Mouse (Mus musculus): Measurements from ENCODE around the gene Rai1. TPM values are rescaled to one million over a fixed set of nuclear protein-coding genes. Genes with fewer than 3 reads are reported as not detected.
A peak's percentile ranks its signal among the peaks of the same experiment; 100 is the strongest.

Rai1 gene
- polyA plus RNA-seq, 1 experiment from 2014 or later, result 22.9 TPM

- Histone ChIP-seq H3K27me3 (ENCODE audit: control insufficient read depth, insufficient read depth, low read depth, low read length) (no peaks in the 10 kb centered on the region), H3K36me3 (ENCODE audit: control insufficient read depth, insufficient read depth, low read length) (no peaks in the 10 kb centered on the region), H3K9me3 (ENCODE audit: control insufficient read depth, low read length) (no peaks in the 10 kb centered on the region), H3K9ac (ENCODE audit: low read length) (no peak overlapping the region), H3K4me3 (ENCODE audit: low read length) (no peak overlapping the region), H3K27ac (ENCODE audit: low read length) (peak overlapping the region; percentile 71), H3K4me1 (replicated peaks; ENCODE audit: control insufficient read depth, insufficient read depth, low read length) (peaks cover 26% of the 10 kb centered on the region), H3K4me2 (ENCODE audit: low read depth, low read length) (no peak overlapping the region)
- peak; percentile 4; the same call in 1 of the 2 replicates for ATAC-seq (ENCODE audit: low read depth)
- 31% methylated on average over 6 of the region's 6 CpGs for WGBS
These were observed 2.1 kb upstream of the Rai1 start for GRCm38 (mm10) chr11:60102664-60103063.

DNA sequence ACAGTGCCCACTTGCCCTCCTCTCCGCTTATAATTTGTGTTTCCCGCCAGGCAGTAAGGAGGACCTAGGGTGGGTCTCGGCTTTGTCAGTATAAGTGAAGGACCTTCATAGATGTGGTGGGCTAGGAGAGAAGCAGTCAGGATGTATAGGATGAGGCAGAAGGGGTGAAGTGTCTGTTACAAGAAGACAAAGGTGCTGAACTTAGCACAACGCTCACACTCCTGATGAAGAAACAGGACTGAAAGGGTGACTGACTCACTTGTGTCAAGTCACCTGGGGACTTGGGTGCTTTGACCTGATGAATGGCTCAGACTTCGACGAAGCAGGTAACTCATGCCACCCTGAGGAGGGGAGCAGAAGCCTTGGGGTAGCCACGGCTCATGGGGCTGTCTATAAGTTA is 1.2 kb upstream of the Rai1 start:
- Histone ChIP-seq H3K4me1 (replicated peaks; ENCODE audit: control insufficient read depth, insufficient read depth, low read length) (peaks cover 35% of the 10 kb centered on the region), H3K4me3 (ENCODE audit: low read length) (no peak overlapping the region), H3K36me3 (ENCODE audit: control insufficient read depth, insufficient read depth, low read length) (no peaks in the 10 kb centered on the region), H3K9me3 (ENCODE audit: control insufficient read depth, low read length) (no peaks in the 10 kb centered on the region), H3K27ac (ENCODE audit: low read length) (no peak overlapping the region), H3K27me3 (ENCODE audit: control insufficient read depth, insufficient read depth, low read depth, low read length) (no peaks in the 10 kb centered on the region), H3K4me2 (ENCODE audit: low read depth, low read length) (no peak overlapping the region), H3K9ac (ENCODE audit: low read length) (no peak overlapping the region)
- 83% methylated on average over 7 of the region's 7 CpGs for WGBS
- ATAC-seq (ENCODE audit: low read depth), result no peak

DNA sequence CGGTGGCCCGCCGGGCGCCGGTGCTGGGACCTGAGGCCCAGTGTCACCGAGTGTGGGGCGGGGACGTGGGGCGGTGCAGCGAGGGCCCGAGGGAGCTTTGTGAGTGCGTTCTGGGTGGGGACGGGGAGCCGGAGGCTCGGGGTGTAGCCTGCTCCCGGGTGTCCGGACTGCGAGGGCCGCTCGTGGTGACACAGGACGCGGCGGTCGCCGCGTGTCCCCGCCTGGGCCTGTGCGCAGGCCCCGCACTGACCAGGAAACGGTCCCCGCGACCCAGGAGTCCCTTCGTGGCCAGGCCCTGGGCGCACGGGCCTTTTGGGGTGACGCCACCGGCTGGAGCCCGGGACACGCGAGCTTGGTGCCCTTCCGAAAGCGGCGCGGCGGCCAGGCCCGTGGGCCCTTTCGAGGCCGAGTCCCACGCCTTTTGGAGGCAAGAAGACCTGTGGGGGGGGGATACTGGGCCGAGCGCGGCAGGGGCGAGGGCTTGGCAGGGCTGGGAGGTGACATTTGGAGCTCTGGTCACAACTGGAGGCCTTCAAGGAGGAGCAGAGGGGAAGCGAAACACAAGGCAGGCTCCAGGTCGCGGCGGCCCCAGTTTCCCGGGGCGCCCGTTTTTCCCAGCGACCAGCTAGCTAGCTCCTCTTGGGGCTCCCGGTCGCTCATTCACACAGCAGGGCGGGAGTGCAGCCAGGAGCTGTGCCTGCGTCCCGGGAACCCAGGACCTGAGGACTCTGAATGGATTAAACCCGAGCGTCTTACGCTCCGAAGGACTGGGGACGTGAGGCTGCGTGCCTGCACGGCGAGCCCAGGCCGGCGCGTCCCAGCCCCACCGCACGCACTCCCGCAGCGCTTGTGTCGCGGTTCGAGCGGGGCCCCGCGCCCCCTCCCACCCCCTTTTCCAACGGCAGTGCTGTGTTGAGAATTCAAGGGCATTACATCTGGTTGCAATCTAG is 1.1 kb downstream of the Rai1 start:
- Histone ChIP-seq H3K4me3 (ENCODE audit: low read length) (peak overlapping the region; percentile 99), H3K27ac (ENCODE audit: low read length) (peak overlapping the region; percentile 96), H3K4me2 (ENCODE audit: low read depth, low read length) (peak overlapping the region; percentile 70), H3K9ac (ENCODE audit: low read length) (peak overlapping the region; percentile 100), H3K9me3 (ENCODE audit: control insufficient read depth, low read length) (no peaks in the 10 kb centered on the region), H3K36me3 (ENCODE audit: control insufficient read depth, insufficient read depth, low read length) (no peaks in the 10 kb centered on the region), H3K4me1 (replicated peaks; ENCODE audit: control insufficient read depth, insufficient read depth, low read length) (peaks cover 55% of the 10 kb centered on the region), H3K27me3 (ENCODE audit: control insufficient read depth, insufficient read depth, low read depth, low read length) (no peaks in the 10 kb centered on the region)
- ATAC-seq (ENCODE audit: low read depth), result peak; percentile 27
- WGBS, result under 1% methylated on average over 88 of the region's 88 CpGs

GRCm38 (mm10) chr11:60106543-60107110 is 1.8 kb downstream of the Rai1 start:
- Histone ChIP-seq H3K4me3 (ENCODE audit: low read length) (peak overlapping the region; percentile 99), H3K27ac (ENCODE audit: low read length) (peak overlapping the region; percentile 96), H3K4me2 (ENCODE audit: low read depth, low read length) (peak overlapping the region; percentile 70), H3K9me3 (ENCODE audit: control insufficient read depth, low read length) (no peaks in the 10 kb centered on the region), H3K27me3 (ENCODE audit: control insufficient read depth, insufficient read depth, low read depth, low read length) (no peaks in the 10 kb centered on the region), H3K9ac (ENCODE audit: low read length) (peak overlapping the region; percentile 100), H3K4me1 (replicated peaks; ENCODE audit: control insufficient read depth, insufficient read depth, low read length) (peaks cover 63% of the 10 kb centered on the region), H3K36me3 (ENCODE audit: control insufficient read depth, insufficient read depth, low read length) (no peaks in the 10 kb centered on the region)
- peak; percentile 35 for ATAC-seq (ENCODE audit: low read depth)
- whole genome bisulfite sequencing, result 1% methylated on average over 14 of the region's 14 CpGs

GRCm38 (mm10) chr11:60107449-60107848 is 2.6 kb downstream of the Rai1 start:
- Histone ChIP-seq H3K36me3 (ENCODE audit: control insufficient read depth, insufficient read depth, low read length) (no peaks in the 10 kb centered on the region), H3K9me3 (ENCODE audit: control insufficient read depth, low read length) (no peaks in the 10 kb centered on the region), H3K4me3 (ENCODE audit: low read length) (no peak overlapping the region), H3K9ac (ENCODE audit: low read length) (no peak overlapping the region; the same call in 1 of the 2 replicates), H3K4me1 (replicated peaks; ENCODE audit: control insufficient read depth, insufficient read depth, low read length) (peaks cover 68% of the 10 kb centered on the region), H3K27me3 (ENCODE audit: control insufficient read depth, insufficient read depth, low read depth, low read length) (no peaks in the 10 kb centered on the region), H3K27ac (ENCODE audit: low read length) (peak overlapping the region; percentile 96), H3K4me2 (ENCODE audit: low read depth, low read length) (peak overlapping the region; percentile 70)
- no peak for ATAC-seq (ENCODE audit: low read depth)
- WGBS, result 53% methylated on average over 3 of the region's 3 CpGs

DNA sequence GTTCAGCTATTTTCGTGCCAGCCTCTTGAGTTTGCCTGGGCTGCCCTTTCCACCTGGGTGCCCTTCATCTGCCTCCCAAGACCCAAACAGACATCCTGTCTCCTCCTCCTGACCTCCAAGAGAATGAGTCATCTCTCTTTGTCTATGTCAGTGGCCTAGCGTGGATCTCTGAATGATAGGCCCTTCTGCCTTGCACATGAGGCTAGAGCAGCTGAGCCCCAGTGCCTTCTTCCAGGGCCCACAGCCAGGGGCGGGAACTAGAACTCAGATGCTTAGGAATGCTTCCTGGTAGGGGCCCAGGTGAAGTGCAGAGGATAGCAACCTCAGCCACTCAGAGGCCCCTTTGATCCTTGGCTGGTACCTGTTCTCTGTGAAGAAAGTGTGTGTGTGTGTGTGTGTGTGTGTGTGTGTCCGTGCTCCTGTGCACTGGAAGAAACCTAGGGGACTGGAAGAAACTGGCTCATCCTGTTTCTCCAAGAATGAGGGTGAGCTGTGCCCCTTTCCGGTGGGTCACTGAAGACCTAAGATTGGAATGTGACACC is 3.9 kb downstream of the Rai1 start:
- WGBS, result 19% methylated on average over 5 of the region's 5 CpGs
- Histone ChIP-seq H3K27me3 (ENCODE audit: control insufficient read depth, insufficient read depth, low read depth, low read length) (no peaks in the 10 kb centered on the region), H3K9ac (ENCODE audit: low read length) (peak overlapping the region; percentile 6), H3K36me3 (ENCODE audit: control insufficient read depth, insufficient read depth, low read length) (no peaks in the 10 kb centered on the region), H3K9me3 (ENCODE audit: control insufficient read depth, low read length) (no peaks in the 10 kb centered on the region), H3K27ac (ENCODE audit: low read length) (peak overlapping the region; percentile 93), H3K4me3 (ENCODE audit: low read length) (no peak overlapping the region), H3K4me2 (ENCODE audit: low read depth, low read length) (peak overlapping the region; percentile 15), H3K4me1 (replicated peaks; ENCODE audit: control insufficient read depth, insufficient read depth, low read length) (peaks cover 71% of the 10 kb centered on the region)
- ATAC-seq (ENCODE audit: low read depth), result peak; percentile 53

- H3K9ac ChIP-seq (ENCODE audit: low read length), result no peak overlapping the region
- no peak overlapping the region for H3K4me2 ChIP-seq (ENCODE audit: low read depth, low read length)
- H3K27ac ChIP-seq (ENCODE audit: low read length), result peak overlapping the region; percentile 93
- H3K4me3 ChIP-seq (ENCODE audit: low read length), result no peak overlapping the region
- H3K36me3 ChIP-seq (ENCODE audit: control insufficient read depth, insufficient read depth, low read length), result no peaks in the 10 kb centered on the region
- H3K9me3 ChIP-seq (ENCODE audit: control insufficient read depth, low read length), result no peaks in the 10 kb centered on the region
- 34% methylated on average over 5 of the region's 5 CpGs for WGBS
- H3K27me3 ChIP-seq (ENCODE audit: control insufficient read depth, insufficient read depth, low read depth, low read length), result no peaks in the 10 kb centered on the region
- no peak for ATAC-seq (ENCODE audit: low read depth)
- peaks cover 79% of the 10 kb centered on the region for H3K4me1 ChIP-seq (replicated peaks; ENCODE audit: control insufficient read depth, insufficient read depth, low read length)
These were observed 5.6 kb downstream of the Rai1 start for GRCm38 (mm10) chr11:60110386-60110785.

- Histone ChIP-seq H3K27ac (ENCODE audit: low read length) (peak overlapping the region; percentile 99), H3K27me3 (ENCODE audit: control insufficient read depth, insufficient read depth, low read depth, low read length) (no peaks in the 10 kb centered on the region), H3K36me3 (ENCODE audit: control insufficient read depth, insufficient read depth, low read length) (no peaks in the 10 kb centered on the region), H3K4me3 (ENCODE audit: low read length) (no peak overlapping the region), H3K4me1 (replicated peaks; ENCODE audit: control insufficient read depth, insufficient read depth, low read length) (peaks cover 88% of the 10 kb centered on the region), H3K4me2 (ENCODE audit: low read depth, low read length) (no peak overlapping the region), H3K9ac (ENCODE audit: low read length) (no peak overlapping the region), H3K9me3 (ENCODE audit: control insufficient read depth, low read length) (no peaks in the 10 kb centered on the region)
- 87% methylated on average over 2 of the region's 2 CpGs for WGBS
- ATAC-seq (ENCODE audit: low read depth), result no peak
These were observed 6.8 kb downstream of the Rai1 start for GRCm38 (mm10) chr11:60111576-60111975.

GRCm38 (mm10) chr11:60113624-60114023 is 8.8 kb downstream of the Rai1 start:
- H3K9ac ChIP-seq (ENCODE audit: low read length), result peak overlapping the region; percentile 67
- ATAC-seq (ENCODE audit: low read depth), result peak; percentile 30; the same call in 1 of the 2 replicates
- peak overlapping the region; percentile 99 for H3K27ac ChIP-seq (ENCODE audit: low read length)
- H3K4me3 ChIP-seq (ENCODE audit: low read length), result peak overlapping the region; percentile 59; the same call in 1 of the 2 replicates
- WGBS, result 2% methylated on average over 4 of the region's 4 CpGs
- H3K36me3 ChIP-seq (ENCODE audit: control insufficient read depth, insufficient read depth, low read length), result no peaks in the 10 kb centered on the region
- H3K4me1 ChIP-seq (replicated peaks; ENCODE audit: control insufficient read depth, insufficient read depth, low read length), result peaks cover 69% of the 10 kb centered on the region
- peak overlapping the region; percentile 87 for H3K4me2 ChIP-seq (ENCODE audit: low read depth, low read length)
- no peaks in the 10 kb centered on the region for H3K9me3 ChIP-seq (ENCODE audit: control insufficient read depth, low read length)
- H3K27me3 ChIP-seq (ENCODE audit: control insufficient read depth, insufficient read depth, low read depth, low read length), result no peaks in the 10 kb centered on the region
